Mouse (Mus musculus): ENCODE results near the gene Plau. TPM values are rescaled to one million over a fixed set of nuclear protein-coding genes. Genes with fewer than 3 reads are reported as not detected.

Gene Plau
- under 1 TPM in 1 of 3 experiments, not detected in 2; 0.41 TPM for polyA plus RNA-seq (2017; shearing (Covaris generic))

DNA sequence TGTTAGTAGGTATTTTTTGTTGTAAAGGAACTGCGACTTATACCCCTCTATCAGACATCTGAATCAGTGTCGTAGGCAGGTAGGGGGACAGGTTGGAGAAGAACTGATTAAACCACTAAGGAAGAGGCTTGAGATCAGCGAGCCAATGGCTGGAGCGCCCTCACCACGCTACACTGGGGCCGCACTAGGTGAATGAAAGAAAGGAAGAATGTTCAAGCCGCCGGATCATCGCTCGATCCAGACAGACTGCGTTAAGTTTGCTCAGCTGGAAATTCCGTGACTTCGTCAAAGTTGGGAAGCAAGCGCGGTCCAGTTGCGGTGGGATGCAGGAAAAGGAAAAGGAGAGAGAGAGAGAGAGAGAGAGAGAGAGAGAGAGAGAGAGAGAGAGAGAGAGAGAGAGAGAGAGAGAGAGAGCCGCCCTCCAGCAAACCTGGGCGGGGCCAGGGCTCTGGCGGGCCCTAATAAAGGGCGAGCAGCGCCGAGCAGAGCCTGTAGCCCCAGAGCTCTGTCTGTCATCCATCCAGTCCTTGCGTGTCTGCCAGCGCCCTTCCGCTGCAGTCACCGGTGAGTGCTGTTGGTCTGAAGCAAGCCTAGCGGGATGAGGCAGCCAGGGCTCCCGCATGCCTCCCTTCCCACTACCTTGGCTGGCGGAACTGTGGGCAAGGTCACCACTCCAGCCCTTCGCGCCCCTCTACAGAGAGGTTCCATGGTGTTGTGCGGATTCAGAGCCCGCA is at the start of gene Plau:
TSS of gene Plau (plus strand) at position 490 of the 734 bp plus-strand sequence.
- ATAC-seq: peak; percentile 89

DNA sequence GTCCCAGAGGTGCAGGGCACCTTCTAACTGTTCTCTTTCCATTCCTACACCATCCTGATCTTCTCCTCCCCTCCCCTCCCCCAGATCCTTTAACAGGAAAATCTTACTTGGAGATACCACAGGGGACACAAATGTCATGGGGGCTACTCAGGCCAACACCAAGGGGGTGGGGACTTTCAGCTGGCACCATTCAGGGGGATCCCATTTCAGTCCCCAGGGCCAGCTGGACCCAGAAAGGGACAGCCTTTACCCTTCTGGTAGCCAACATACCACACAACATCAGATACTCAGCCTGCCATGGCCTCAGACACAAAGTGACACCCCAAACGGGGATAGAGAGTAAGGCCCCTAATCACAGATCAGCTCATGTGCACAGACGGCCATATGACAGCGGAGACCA is 48.3 kb upstream of the Plau start:
- no peak for ATAC-seq

DNA sequence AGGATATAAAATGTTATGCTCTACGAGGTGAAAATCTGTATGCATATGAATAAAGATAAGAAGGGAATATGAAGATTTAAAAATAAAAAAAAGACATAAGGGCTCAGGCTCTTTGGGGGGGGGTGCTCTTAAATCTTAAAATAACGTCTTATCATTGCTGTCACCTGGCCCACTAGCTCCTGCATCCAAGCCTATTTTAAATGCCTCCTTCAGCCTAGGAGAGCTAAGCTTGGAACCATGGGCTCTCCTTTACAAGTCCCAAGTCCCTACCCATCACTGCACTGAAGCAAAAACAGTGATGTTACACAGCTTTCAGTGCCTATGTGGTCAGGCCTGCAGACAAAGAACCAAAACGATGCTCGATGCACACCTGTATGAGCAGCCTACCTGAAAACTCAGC is 46.9 kb upstream of the Plau start:
- ATAC-seq: no peak

DNA sequence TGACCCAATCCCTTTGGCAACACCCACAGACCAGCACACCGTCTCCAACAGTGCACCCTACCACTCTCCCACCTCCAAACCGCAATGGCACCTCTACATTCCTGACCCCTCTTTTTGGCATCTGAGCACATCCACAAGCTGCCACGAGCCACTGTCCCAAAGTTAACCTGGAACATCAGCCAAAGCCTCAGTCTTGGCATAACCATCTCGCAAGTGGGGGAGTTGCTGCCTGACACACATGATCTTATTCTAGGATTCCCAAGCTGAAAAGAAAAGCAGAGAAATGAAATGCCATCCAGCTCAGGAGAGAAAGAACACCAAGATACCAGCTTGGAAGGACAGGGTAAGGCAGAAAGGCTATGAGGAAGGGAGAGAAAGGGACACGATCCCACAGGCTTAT is 46.0 kb upstream of the Plau start:
- no peak for ATAC-seq

DNA sequence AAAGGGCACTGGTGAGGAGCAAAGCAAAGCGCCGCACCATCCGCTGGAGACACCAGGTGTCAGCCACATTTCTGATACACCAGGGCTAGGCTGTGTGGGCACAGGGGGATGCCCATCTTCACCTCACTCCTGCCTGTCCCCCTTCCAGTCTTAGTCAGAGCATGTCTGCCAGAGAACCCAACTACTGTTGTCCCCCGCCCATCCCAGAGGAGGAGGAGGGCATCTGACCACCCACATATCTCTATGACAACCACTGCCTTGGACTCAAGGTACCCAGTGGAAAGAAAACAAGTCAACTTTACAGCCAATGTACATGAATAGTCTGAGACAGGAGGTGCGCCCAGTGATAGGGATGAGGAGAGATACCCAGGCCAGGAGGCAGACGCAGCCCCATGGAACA is 45.5 kb upstream of the Plau start:
- ATAC-seq: no peak

DNA sequence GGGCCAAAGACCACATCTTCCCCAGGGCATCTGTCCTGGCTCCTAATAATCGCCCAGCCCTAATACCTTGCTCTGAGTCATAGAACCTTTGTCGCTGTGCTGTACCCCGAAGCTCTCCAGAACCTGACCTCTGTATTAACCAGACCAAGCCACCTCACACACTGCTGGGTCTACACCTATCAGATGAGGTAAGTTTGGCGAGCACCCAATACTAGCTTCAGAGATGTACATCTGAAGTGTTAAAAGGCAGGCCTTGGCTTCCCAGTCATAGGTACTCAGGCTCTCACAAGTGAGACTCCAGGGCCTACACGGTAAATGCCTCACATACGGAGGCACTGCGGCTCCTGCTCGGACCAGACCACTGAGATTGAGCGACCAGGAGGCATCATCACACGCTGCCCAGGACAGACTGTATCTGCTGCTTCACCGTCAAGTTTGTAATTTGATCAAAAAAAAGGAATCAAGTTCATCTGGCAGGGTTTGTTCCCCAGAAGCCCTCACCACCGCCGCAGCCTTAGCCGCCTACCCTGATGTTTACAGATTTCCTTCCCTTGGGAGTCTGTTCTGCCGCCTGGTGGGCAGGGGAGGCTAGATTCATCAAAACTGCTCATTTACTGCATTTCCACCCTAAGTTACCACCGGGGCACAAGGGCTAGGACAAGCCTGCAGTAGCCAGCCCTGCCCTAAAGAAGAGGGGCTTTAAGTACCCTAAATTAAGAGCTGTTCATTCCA is 44.8 kb upstream of the Plau start:
- no peak for ATAC-seq

DNA sequence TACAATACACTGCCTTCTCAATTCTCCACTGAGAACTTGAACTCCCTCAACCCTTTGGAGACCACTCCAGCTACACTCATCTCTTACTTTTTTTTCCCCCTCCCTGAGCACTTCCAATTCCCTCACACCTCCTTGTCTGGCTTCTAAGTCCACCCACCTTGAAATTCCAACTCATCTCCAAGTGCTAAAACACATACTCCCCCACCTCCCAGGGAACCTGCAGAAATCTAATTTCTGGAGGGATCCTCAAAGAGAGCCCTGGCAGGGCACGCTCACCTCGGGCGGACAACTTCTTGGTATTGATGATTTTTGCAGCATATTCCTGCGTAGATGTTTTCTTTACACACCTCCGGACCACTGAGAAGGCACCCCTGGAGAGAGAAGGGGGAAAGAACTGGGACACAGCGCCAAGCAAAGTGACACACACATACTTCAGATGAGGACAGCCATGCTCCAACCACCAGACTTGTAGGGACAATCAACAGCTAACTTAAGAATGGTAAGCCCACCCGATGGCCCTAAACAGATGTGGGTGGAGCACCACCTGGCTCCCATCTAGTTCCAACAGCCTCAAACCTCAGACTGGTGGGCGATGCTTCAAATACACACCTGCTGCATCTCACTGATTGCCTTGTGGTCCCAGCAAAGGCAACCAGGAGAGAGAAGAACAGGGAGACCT is 44.1 kb upstream of the Plau start:
- ATAC-seq: no peak

DNA sequence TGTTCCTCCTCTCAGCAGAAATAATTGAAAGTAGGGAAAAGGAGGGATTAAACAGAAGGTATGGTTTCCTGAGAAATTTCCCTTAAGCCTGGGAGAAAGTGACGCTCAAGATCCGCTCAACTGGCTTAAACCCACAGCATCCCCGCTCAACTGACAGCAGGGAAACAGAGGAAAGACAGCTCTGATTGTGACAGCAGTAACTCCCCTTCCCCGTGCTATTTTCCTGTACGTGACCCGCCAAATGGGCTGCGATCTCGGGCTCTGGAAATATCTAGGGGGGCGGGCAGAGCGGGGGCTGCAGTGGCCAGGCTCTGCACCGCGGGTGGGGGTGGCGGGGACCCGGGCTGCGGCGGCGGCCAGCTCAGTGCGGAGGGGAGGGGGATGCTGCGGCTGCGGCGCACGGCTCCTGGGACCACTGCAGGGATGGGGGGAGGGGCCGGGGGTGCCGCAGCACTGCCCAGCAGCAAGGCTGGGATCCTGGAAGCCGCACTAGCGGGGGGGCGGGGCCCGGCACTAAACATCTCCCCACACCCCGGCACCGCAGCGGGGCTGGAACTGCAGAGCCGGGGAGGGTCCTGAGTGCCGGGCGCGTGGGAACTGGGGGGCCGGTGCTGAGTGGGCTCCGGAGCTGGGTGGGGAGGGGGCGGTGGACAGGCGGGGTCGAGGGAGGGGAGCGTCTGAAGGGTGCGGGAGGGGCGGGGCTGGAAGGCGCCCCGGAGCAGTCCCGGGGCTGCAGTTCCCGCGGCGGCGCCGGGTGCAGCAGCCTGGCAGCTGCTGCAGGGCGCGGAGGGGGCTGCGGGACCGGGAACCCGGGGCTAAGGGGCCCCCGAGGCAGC is 43.3 kb upstream of the Plau start:
- ATAC-seq: no peak

DNA sequence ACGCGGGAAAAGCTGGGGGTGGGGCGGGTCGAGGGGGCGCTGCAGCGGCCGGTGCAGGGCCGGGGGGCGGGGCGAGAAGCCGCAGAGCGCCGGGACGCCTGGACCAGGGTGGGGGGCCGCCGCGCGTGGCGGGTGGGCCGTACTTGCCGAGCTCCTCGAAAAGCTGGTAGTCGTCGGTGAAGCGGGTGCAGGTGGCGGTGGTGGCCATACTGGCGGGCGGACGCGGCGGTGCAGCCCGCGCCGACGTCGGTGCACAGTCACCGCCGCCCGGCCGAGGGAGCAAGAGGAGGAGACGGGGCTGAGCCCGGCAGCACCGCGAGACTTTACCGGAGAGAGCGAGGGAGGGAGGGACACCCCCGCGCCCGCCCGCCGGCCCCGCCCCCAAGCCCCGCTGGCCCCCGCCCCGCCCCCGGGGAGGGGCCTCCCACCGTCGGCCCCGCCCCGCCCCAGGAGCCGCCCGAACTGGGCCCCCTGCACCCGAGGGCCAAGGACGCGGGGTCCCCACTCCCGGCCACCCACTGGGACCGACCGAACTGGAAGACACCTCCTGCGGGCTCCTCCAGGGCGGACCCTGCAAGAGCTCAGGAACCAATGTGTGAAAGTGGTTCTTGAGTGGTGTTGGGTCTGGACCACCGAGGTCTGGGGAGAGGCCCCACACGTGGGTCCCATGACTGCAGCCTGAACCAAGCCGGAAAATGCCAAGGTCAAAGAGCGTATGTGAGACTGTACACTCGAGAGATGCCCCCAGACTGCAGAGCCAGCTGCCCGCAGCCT is 42.5 kb upstream of the Plau start, which contains the start of gene Camk2g:
TSS of gene Camk2g (minus strand) at position 331 of the 774 bp plus-strand sequence.
- ATAC-seq: peak; percentile 72

DNA sequence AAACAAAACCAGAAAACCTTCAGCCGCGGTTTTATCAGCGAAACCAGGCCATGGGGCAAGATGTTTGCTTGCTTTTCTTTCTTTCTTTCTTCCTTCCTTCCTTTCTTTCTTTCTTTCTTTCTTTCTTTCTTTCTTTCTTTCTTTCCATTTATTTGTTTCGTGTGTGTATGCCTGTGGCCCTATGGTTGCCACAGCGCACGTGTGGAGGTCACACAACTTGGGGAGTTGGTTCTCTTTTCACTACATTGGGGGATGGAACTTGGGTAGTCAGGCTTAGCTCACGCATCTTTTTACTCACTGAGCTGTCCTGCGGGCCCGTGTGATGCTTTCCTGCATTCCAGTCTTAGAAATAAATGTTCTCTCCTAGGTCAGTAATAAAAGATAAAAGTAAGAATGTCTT is 41.9 kb upstream of the Plau start:
- ATAC-seq: no peak

DNA sequence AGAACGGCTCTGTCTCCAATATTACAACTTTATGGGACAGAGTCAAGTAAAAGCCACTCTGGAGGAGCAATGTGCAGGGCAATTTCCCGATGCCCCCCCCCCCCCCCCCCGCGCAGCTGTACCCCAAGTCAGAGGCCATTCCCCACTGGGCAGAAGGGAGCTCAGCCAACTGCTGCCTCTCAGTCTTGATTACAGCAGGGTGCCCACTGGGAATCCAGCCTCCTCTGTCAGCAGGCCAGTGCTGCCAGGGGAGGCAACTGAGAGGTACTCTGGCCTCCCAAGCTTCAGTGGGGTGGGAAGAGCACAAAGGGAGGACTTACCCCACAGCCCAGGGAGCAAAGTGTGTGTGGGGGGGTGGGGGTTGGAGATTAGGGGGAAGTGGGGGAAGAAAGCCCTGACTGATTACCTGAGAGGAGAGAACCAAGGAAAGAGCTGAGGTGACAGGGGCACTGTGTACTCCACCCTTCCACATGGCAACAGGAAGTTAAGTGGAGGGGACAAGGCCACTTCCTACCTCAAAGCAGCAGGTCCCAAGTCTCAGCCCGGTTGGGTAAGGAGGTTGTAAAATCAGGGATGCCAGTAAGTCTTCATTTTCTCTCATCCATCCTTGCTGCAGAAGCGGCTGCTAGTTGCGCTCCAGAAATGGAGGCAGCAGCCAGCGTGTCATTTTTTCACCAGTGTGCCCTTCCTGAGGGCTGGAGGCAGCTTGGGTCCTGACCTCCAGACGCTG is 40.9 kb upstream of the Plau start:
- ATAC-seq: peak; percentile 16

DNA sequence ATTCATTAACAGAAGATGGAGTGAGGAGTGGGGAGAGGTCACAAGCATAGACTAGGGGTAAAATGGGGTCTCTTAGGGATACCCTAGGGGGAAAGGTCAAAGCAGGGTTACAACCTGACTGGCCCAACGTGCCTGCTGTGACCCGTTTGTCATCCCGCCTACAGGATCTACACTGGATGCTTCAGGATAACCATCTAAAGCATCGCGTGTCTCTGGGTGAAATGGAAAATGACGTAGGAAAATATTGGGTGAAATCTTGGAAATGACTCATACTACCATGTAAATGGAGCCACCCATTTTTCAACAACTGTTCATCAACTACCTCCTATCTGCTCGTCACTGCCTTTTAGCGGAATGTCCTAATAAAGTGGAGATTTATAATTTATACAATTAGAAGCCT is 40.3 kb upstream of the Plau start:
- no peak for ATAC-seq

DNA sequence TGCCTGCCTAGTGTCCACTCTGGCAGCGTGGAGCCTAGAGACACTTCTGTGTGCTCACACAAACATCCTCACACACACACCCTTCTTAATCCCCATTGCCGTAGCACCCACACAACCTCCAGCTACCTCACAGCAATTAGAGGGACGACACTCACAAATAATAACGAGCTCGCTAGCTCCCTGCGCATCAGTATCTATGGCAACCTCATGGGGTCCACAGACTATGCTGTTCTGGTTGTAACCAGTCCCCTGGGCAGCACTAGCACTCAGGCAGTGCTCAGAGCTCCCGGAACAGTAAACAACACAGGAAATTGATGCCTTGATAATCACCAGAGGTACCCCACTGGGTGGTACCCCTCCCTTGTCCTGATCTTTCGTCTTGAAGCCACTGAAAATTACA is 39.8 kb upstream of the Plau start:
- no peak for ATAC-seq

DNA sequence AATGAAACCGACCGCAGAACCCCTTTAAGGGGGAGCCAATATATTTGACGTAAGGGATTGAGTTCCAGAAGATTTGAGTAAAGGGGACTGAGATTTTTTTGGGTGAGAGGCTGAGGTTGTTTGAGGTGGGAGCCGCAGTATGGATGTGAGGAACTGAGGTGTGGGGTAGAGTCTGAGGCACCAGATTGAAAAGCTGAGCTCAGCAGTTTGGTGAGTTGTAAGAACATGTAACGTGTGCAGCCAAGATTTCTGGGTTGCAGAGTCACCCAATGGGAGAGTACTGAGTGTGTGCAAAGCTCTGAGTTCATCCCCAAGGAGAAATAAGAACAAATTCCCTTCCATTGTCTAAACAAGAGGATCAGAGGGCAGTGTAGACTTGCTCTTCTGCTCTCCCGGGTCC is 38.2 kb upstream of the Plau start:
- peak; percentile 4 for ATAC-seq

DNA sequence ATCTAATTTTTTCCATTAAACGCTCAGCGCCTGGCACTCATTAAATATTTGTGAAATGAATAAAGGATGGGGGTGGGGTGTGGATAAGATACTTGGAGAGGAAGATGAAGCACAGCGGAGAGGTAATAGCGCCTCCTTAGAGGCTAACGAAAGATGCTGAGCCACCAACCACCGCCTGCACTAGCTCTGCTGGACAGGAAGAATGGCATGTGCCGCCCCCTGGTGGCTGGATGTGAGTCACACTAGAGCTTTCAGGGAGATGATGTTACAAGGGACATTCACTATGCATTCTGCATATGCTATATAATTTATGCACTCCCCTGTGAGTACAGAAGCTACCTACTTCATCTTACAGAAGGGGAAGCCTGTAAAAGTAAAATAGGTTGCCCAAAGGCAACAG is 37.7 kb upstream of the Plau start:
- peak; percentile 73 for ATAC-seq

DNA sequence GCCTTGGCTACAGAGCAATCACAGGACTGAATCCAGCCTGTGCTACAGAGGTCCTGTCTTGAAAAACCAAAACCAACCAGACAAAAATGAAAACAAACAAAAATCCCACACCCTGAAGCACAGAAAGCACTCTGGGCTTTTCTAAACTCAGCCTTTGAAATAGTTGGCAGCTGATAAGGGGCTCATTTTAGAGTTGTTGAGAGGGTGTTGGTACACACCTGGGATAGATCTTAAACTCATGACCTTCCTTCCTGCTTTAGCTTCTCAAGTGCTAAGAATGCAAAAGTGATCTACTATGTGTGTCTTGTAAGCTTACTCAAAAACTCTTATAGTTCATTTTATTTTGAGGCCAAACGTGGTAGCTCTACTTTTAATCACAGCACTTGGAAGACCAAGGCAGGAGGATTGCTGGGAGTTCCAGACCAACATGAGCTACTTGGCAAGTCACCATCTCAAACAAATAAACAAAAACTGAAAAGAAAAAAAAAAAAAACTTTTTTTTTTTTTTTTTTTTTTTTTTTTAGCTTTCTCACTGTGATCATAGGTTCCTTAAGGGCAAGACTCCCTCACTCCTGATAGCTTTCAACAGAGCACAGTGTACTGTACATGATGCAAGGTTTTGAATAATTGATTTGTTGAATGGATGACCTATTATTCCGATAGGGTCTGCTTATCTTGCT is 33.4 kb upstream of the Plau start:
- ATAC-seq: peak; percentile 14

DNA sequence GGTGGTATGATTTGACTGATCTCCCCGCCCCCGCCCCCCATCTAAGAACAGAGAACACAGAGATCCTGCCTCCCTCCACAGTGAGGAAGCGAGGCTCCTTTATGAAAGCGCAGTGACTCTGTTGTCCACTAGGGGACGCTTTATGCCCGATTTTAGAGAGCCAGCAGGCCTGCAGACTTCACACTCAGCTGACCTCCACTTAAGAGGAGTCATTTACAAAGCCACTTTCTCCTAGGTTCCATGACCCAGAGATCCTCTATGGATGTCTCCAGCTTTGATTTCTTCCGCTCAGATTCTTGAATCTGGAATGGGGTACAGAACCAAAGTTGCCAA is 32.9 kb upstream of the Plau start:
- peak; percentile 55 for ATAC-seq

DNA sequence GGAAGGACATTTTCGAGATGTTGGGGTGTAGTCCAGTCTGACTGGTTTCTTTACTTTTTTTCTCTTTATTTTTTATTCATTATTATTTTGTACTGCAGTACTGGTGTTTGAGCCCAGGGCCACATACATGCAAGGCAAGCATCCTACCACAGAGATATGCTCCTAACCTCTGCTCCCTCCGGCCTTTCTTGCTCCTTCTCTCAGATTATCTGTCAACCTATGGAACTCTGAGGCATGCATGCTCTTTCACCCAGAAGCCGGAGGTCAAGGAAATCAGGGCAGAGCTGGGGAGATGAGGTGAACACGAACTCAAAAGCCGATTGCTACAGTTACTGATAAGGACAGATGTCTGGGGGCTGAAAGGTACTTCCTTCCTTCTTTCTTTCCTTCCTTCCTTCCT is 32.0 kb upstream of the Plau start:
- no peak for ATAC-seq

DNA sequence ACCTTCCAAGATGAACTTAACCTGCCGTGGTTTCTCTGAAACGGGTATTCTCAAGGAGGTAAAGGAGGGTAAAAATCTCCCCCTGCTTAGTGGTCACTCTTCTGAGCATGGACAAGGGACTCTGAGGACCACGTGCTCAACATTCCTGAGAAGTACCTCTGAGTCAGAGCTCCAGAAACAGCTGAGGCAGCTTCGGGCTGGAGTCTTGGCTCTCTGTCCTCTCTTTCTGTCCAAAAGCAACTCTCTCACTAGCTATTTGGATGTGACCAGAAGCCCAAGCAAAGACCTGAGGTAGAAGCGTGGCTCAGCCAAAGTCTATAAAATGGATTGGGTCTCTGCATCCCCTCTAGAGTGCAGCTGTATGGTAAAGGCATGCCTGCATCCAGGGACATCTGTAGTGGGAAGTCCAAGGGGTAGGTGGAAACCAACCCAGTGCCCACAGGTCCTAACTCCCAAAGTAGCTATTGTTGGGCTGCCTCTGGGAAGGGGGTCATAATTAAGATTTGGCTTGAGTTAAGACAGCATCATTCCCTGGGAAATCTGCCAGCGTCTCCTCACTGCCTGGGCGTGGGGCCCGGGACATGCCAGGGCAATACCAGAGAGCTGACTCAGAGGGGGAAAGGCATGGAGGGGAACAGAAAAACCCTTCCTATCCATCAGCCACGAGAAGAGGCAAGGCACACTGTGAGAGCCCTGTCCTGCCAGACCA is 31.3 kb upstream of the Plau start:
- ATAC-seq: no peak

All from inflammation-experienced regulatory T-cells, adult 6 months (primary cell).